Comparison of ENCODE assay signal across 10 mouse cellular contexts in the genomic region with DNA sequence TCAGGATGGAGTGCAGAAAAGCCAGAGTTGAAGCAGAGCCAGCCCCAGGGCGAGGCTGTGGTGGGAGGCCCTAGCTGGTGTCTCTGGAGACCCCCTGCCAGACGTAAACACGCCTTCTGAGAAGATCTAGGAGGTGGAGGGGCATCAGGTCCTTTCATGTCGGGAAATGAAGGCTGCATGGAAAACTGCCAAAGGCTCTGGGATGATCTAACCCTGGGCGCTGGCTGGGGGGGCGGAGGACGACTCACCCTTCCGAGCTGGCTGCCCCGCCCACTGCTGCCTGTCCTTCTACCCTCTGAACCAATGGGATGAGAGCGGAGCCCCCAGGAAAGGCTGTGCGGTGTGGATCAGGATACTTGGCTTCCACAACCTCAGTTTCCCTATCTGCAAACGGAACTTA. TPM values are rescaled to one million over a fixed set of nuclear protein-coding genes. Genes with fewer than 3 reads are reported as not detected.
A peak's percentile ranks its signal among the peaks of the same experiment; 100 is the strongest.
DNase-seq lines count a peak whose midpoint lies in the region; ATAC-seq and TF ChIP-seq lines count a peak whose summit lies in the region.
"Had no signal": no experiment of that assay in that cellular context is flagged by ENCODE, and none has a peak within 500 bp of the region (broad histone marks: within the 10 kb centered on the region; RNA-seq: fewer than 3 reads in every experiment).

No protein-coding gene starts in this region.

- 0 out of 2 replicates have a peak, but pooled peaks cover 2% of the 10 kb centered on the region for H3K9me3 ChIP-seq in forebrain, embryonic 16.5 days (ENCODE audit: control insufficient read depth, low read length)
- peaks cover 12% of the 10 kb centered on the region; the same call in 1 of the 2 replicates for H3K9me3 ChIP-seq in forebrain, embryonic 13.5 days (replicated peaks)
- H3K9me3 ChIP-seq: G1E had no signal

- WGBS in forebrain, embryonic 16.5 days, result 64% methylated on average over 12 of the region's 12 CpGs
- WGBS in forebrain, embryonic 13.5 days, result 80% methylated on average over 12 of the region's 12 CpGs

- no peak for TF ChIP-seq CTCF in left cerebral cortex, adult 2 months (IDR thresholded peaks at IDR 0.05)

- peak; percentile 30 for DNase-seq in left cerebral cortex, postnatal 4 days
- DNase-seq in left cerebral cortex, adult 2 months (ENCODE audit: extremely low spot score in 1 of 2, low spot score in 2 of 2), result no peak
- DNase-seq in adrenal gland, postnatal 25 days, result peak; percentile 89
- DNase-seq in heart, postnatal 25 days (ENCODE audit: low spot score), result peak; percentile 31
- DNase-seq in lung, postnatal 25 days (ENCODE audit: low spot score), result peak; percentile 64
- DNase-seq in cerebellum, adult 9-10 months, result no peak

- peaks cover 12% of the 10 kb centered on the region; the same call in 1 of the 2 replicates for H3K4me1 ChIP-seq in forebrain, embryonic 16.5 days (replicated peaks; ENCODE audit: control insufficient read depth, insufficient read depth, low read length)
- H3K4me1 ChIP-seq in forebrain, embryonic 13.5 days, result peaks cover 32% of the 10 kb centered on the region

- no peak overlapping the region for H3K4me2 ChIP-seq in forebrain, embryonic 16.5 days (ENCODE audit: low read length)
- H3K4me2 ChIP-seq in forebrain, embryonic 13.5 days, result no peak overlapping the region
- H3K4me2 ChIP-seq: midbrain, embryonic 13.5 days had no signal

- no peak overlapping the region for H3K27ac ChIP-seq in left cerebral cortex, adult 2 months
- H3K27ac ChIP-seq in forebrain, embryonic 16.5 days (ENCODE audit: low read length), result no peak overlapping the region
- no peak overlapping the region; the same call in 1 of the 2 replicates for H3K27ac ChIP-seq in forebrain, embryonic 13.5 days
- H3K27ac ChIP-seq: midbrain, embryonic 13.5 days had no signal

- ATAC-seq in forebrain, embryonic 16.5 days, result no peak
- ATAC-seq in forebrain, embryonic 13.5 days, result no peak
- ATAC-seq: midbrain, embryonic 13.5 days had no signal

- intact Hi-C loops in left cerebral cortex, postnatal 4 days (cut with DNase I), result no loop called here
- intact Hi-C loops in left cerebral cortex, adult 2 months (cut with DNase I), result no loop called here
- intact Hi-C loops in heart, postnatal 25 days (cut with DNase I), result no loop called here

- H3K27me3 ChIP-seq in forebrain, embryonic 16.5 days (replicated peaks; ENCODE audit: control insufficient read depth, insufficient read depth, low read length), result no peaks in the 10 kb centered on the region
- H3K27me3 ChIP-seq in forebrain, embryonic 13.5 days, result no peaks in the 10 kb centered on the region
- H3K27me3 ChIP-seq: midbrain, embryonic 13.5 days had no signal

- H3K9ac ChIP-seq in forebrain, embryonic 16.5 days (replicated peaks; ENCODE audit: low read depth, low read length), result no peak overlapping the region
- no peak overlapping the region for H3K9ac ChIP-seq in forebrain, embryonic 13.5 days
- H3K9ac ChIP-seq: midbrain, embryonic 13.5 days had no signal

- peaks cover 5% of the 10 kb centered on the region; the same call in 1 of the 2 replicates for H3K36me3 ChIP-seq in forebrain, embryonic 16.5 days (ENCODE audit: control insufficient read depth, insufficient read depth)
- peaks cover 64% of the 10 kb centered on the region for H3K36me3 ChIP-seq in forebrain, embryonic 13.5 days (ENCODE audit: poor library complexity, severe bottlenecking)
- H3K36me3 ChIP-seq: G1E had no signal

- H3K4me3 ChIP-seq in left cerebral cortex, adult 2 months, result no peak overlapping the region
- no peak overlapping the region for H3K4me3 ChIP-seq in forebrain, embryonic 16.5 days (replicated peaks; ENCODE audit: low read length)
- no peak overlapping the region for H3K4me3 ChIP-seq in forebrain, embryonic 13.5 days
- H3K4me3 ChIP-seq: midbrain, embryonic 13.5 days had no signal

RNA-seq across cellular contexts. Expression of a gene that starts 16.4 kb away (rescaled TPM):
- total RNA-seq in left cerebral cortex, postnatal 4 days (2021), result 10 to 100 TPM; 67.6 to 81.6 TPM
- 10 to 100 TPM; 46.9 to 47.0 TPM for total RNA-seq in left cerebral cortex, adult 2 months (2021)
- 52.0 and 80.0 TPM in 2 replicates for total RNA-seq in adrenal gland, postnatal 25 days (2021)
- 10 to 100 TPM; 18.2 to 26.3 TPM for total RNA-seq in heart, postnatal 25 days (2021)
- polyA plus RNA-seq in forebrain, embryonic 16.5 days (2015; fragmentation: Nextera tagmentation; extraction: Ambion mirVana), result 83.9 and 96.6 TPM in 2 replicates
- polyA plus RNA-seq in forebrain, embryonic 13.5 days (2015; fragmentation: Nextera tagmentation; extraction: Ambion mirVana), result 72.9 and 80.2 TPM in 2 replicates

Comparison
In these comparisons a context has a peak if more than half of its experiments do, and no peak if none do; other contexts are left out.
1. DNase-seq: peak in left cerebral cortex, postnatal 4 days (single experiment), adrenal gland, postnatal 25 days (single experiment), heart, postnatal 25 days (single experiment) and lung, postnatal 25 days (single experiment); none in left cerebral cortex, adult 2 months (0 of 2) and cerebellum, adult 9-10 months (single experiment).